Mouse (Mus musculus) bone marrow, adult 2 months (tissue): ENCODE measurements at regions not wholly inside any gene's neighbourhood (a gene's known extent, or its start where the extent isn't known, plus 50 kb on each side); places are given as distances from the start of the nearest gene placed in this dataset.

ENCODE experiments used
- H3K27ac ChIP-seq: fragments of 200-500 bp; 2 replicates; pipeline ENCODE4 v1.5.1; 2012; ENCODE audit warnings: low read depth, mild to moderate bottlenecking, control low read depth, inconsistent platforms, low read length; ENCODE audit not compliant: control insufficient read depth, poor library complexity, insufficient read depth
- H3K4me1 ChIP-seq: fragments of 200-500 bp; 2 replicates; pipeline ENCODE4 v1.6.1; 2011; ENCODE audit warnings: low read length; ENCODE audit not compliant: control insufficient read depth, insufficient read depth
- H3K4me3 ChIP-seq: fragments of 200-500 bp; replicated peaks from 2 replicates; pipeline ENCODE3; 2011; ENCODE audit warnings: mild to moderate bottlenecking, low read depth, low read length, control low read depth; ENCODE audit not compliant: control insufficient read depth
- CTCF ChIP-seq: fragments of 200-500 bp; IDR thresholded peaks from 2 replicates; pipeline ENCODE4 v1.5.1; 2011; ENCODE audit warnings: low read length, control low read depth; ENCODE audit not compliant: control insufficient read depth, insufficient read depth
- POLR2A ChIP-seq: fragments of 200-500 bp; IDR thresholded peaks from 2 replicates; pipeline ENCODE4 v1.6.1; 2011; ENCODE audit warnings: low read depth, mild to moderate bottlenecking, control low read depth, low read length, borderline replicate concordance; ENCODE audit not compliant: control insufficient read depth
- WGBS: fragments of 180-500 bp; shearing (Covaris S2); methylation state at CpG from one replicate; pipeline ENCODE4 v1.1.7; 2018; 5-methylcytosine and 5-hydroxymethylcytosine counted together

DNA sequence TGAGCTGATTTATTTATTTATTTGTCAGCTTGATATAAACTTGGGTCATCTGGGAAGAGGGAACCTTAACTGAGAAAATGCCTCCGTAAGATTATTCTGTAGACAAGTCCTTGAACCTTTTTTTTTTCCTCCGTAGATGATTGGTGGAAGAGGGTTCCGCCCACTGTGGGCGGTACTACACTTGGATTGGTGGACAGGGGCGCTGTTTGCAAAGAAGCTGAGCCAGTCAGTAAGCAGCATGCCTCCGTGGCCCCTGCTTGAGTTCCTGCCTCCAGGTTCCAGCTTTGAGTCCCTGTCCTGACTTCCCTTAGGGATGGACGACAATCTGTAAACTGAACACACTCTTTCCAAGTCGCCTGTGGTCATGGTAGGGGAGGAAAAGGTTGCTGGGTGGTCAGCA is 259.4 kb upstream of the Sulf2 start:
- no peak overlapping the region for H3K4me3 ChIP-seq
- TF ChIP-seq CTCF (no peak), POLR2A (no peak)
- H3K4me1 ChIP-seq: no peaks in the 10 kb centered on the region; the same call in none of the 2 replicates
- WGBS: 86% methylated on average over 8 of the region's 8 CpGs
- H3K27ac ChIP-seq: no peak overlapping the region

DNA sequence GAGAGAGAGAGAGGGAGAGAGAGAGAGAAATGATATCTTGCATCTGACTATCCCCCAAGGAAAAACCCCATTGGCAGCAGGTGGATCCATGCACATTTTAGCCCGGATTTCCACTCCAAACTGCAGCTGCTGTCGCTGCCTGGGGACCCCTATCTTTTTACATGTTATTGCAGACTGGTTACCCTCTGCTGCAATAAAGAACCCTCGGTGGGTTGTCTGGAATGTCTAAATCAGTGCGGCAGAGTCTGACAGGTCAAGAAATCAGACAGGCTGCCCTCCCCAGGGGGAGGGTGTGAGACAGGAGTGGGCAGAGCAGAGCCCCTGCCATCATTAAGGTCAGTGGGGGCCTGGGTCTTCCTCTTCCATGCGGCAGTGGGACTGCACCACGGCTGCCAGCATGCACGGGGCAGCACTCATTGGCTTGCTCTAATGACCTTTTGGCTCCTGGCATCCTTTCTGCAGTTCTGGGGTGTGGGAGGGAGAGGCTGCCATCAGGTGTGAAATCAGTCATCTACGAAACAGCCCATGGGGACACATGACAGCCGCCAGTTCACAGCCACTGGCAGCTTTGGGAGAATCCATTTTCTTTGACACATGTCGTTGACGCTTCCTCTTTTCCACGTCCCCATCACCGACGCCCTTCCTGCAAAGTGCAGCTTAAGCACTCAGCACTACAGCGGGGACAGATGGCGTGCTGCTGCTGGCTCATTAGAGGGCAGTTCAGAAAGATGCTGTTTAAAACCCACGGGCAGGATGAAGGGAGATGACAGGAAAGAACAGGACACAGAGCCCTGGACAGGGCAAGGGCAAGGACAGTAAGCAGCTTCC is 256.8 kb upstream of the Sulf2 start:
- TF ChIP-seq POLR2A (no peak), CTCF (no peak)
- WGBS: 16% methylated on average over 17 of the region's 17 CpGs
- Histone ChIP-seq H3K4me3 (no peak overlapping the region), H3K4me1 (no peaks in the 10 kb centered on the region; the same call in none of the 2 replicates), H3K27ac (no peak overlapping the region)

DNA sequence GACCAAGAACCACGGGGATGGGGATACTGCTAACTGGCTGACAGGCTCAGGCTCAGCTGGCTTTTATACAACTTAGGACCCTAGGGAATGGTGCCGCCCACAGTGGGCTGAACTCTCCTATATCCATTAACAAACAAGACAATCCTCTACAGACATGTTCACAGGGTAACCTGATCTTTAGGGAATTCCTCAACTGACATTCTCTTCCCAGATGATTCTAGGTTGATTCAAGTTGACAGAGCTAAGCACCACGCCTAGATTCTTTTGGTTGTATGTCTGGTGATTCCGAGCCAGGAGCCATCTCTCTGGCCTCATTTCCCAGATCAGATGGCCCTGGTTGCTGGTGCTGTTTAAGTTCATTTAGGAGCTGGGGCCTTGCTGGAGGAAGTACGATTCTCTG is 253.9 kb upstream of the Sulf2 start:
- TF ChIP-seq POLR2A (no peak), CTCF (no peak)
- Histone ChIP-seq H3K4me1 (no peaks in the 10 kb centered on the region; the same call in none of the 2 replicates), H3K4me3 (no peak overlapping the region), H3K27ac (no peak overlapping the region)
- 82% methylated on average over 5 of the region's 5 CpGs for WGBS

GRCm38 (mm10) chr2:166408806-166409205 is 253.3 kb upstream of the Sulf2 start:
- WGBS: 85% methylated on average over 4 of the region's 4 CpGs

DNA sequence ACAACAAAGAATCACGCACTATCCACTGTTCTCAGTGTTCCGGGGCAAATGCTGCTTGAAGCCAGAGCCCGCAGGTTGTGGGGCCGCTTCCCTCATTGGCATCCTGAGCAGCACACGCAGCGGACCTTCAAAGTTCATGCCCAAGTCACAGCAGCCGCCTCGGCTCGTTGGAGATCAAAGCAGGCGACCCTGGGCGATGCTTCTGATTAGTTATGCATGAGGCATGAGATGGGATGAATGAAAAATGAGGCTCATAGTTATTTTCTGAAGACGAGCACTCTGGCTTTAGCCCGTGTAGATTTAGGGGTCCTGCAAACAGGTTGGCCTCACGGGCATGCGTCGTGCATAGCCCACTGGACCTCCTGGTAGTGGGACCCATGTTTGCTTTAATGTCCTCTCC is 252.5 kb upstream of the Sulf2 start:
- 80% methylated on average over 16 of the region's 16 CpGs for WGBS
- H3K4me1 ChIP-seq: no peaks in the 10 kb centered on the region; the same call in none of the 2 replicates
- no peak overlapping the region for H3K4me3 ChIP-seq
- TF ChIP-seq POLR2A (no peak), CTCF (no peak)
- H3K27ac ChIP-seq: no peak overlapping the region

More at GRCm38 (mm10) chr2:166408806-166409205, 253.3 kb upstream of the Sulf2 start:
- no peaks in the 10 kb centered on the region; the same call in none of the 2 replicates for H3K4me1 ChIP-seq
- no peak overlapping the region for H3K4me3 ChIP-seq
- TF ChIP-seq CTCF (no peak), POLR2A (no peak)
- H3K27ac ChIP-seq: no peak overlapping the region

GRCm38 (mm10) chr2:166406826-166407225 is 251.4 kb upstream of the Sulf2 start:
- H3K27ac ChIP-seq: no peak overlapping the region
- no peaks in the 10 kb centered on the region for H3K4me1 ChIP-seq
- TF ChIP-seq CTCF: no peak
- TF ChIP-seq POLR2A: no peak
- H3K4me3 ChIP-seq: no peak overlapping the region
- WGBS: 55% methylated on average over 11 of the region's 11 CpGs

DNA sequence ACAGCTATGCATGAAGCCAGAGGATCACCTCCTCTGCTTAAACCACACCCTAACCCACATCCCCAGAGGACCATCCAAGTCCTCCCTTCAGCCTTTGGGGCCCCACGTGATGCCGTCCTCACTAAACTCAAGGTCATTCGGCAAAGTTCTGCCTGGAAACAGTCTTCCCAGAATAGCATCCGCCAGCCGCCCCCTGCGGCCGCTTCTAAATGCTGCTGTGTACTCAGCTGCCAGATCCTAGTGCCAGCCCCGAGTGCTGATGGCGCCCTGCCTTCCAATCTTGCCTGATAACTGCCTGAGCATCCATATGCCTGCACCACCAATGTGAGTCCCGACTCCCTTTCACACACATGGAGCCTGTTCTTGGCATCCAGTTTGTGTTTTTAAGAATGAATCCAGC is 247.9 kb upstream of the Sulf2 start:
- no peak overlapping the region for H3K27ac ChIP-seq
- 73% methylated on average over 10 of the region's 10 CpGs for WGBS
- no peaks in the 10 kb centered on the region; the same call in 1 of the 2 replicates for H3K4me1 ChIP-seq
- TF ChIP-seq POLR2A (no peak), CTCF (no peak)
- no peak overlapping the region for H3K4me3 ChIP-seq

GRCm38 (mm10) chr2:166401860-166402259 is 246.4 kb upstream of the Sulf2 start:
- no peaks in the 10 kb centered on the region; the same call in 1 of the 2 replicates for H3K4me1 ChIP-seq
- H3K27ac ChIP-seq: no peak overlapping the region
- TF ChIP-seq POLR2A (no peak), CTCF (no peak)
- no peak overlapping the region for H3K4me3 ChIP-seq
- 10% methylated on average over 3 of the region's 3 CpGs for WGBS

DNA sequence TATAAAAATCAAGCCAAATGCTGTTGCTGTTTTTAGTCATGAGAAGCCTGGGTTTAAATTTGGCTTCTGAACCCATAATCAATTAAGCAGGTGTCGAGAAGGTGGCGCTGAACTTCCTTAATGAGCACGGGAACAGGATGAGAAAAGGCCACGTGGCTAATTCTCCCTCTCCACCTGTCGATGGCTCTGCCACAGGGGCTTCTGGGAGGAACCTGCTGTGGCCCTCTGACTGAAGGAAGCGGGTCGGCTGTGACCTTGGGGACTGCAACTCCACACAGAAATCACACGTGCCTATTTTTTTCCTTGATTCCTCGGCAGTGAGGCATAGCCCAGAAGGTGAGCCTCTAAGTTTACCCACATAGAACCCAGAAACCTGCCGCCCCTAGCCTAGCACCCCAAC is 244.8 kb upstream of the Sulf2 start:
- WGBS: 28% methylated on average over 10 of the region's 10 CpGs
- TF ChIP-seq CTCF: no peak
- TF ChIP-seq POLR2A: no peak
- no peaks in the 10 kb centered on the region; the same call in 1 of the 2 replicates for H3K4me1 ChIP-seq

More for the DNA sequence above, 244.8 kb upstream of the Sulf2 start:
- no peak overlapping the region for H3K4me3 ChIP-seq
- no peak overlapping the region for H3K27ac ChIP-seq
